Mouse (Mus musculus): ENCODE measurements around the gene Add3.

The Add3 gene

GRCm38 (mm10) chr19:53263859-53264733, 123.9 kb downstream of the Add3 start:
- Histone ChIP-seq H3K9me3 (ENCODE audit: low read length) (no peaks in the 10 kb centered on the region), H3K4me1 (replicated peaks; ENCODE audit: low read depth, low read length) (peaks cover 59% of the 10 kb centered on the region), H3K27me3 (ENCODE audit: insufficient read depth, low read length) (peaks cover 30% of the 10 kb centered on the region), H3K36me3 (ENCODE audit: insufficient read depth, low read length) (no peaks in the 10 kb centered on the region), H3K4me3 (replicated peaks; ENCODE audit: low read length) (peak overlapping the region; percentile 37)
- TF ChIP-seq POU5F1 (IDR thresholded peaks at IDR 0.05; ENCODE audit: borderline replicate concordance, low read length) (no peak), NANOG (IDR thresholded peaks at IDR 0.05; ENCODE audit: borderline replicate concordance, low read length) (no peak), CTCF (conservative IDR thresholded peaks at IDR 0.05; ENCODE audit: low read length) (no peak)

GRCm38 (mm10) chr19:53264821-53265727, 124.8 kb downstream of the Add3 start:
- TF ChIP-seq CTCF (conservative IDR thresholded peaks at IDR 0.05; ENCODE audit: low read length) (0 out of 2 replicates have a peak, but pooled peaks have one; percentile 6), NANOG (IDR thresholded peaks at IDR 0.05; ENCODE audit: borderline replicate concordance, low read length) (no peak)
- H3K4me3 ChIP-seq (replicated peaks; ENCODE audit: low read length): no peak overlapping the region
- H3K4me1 ChIP-seq (replicated peaks; ENCODE audit: low read depth, low read length): peaks cover 51% of the 10 kb centered on the region
- H3K36me3 ChIP-seq (ENCODE audit: insufficient read depth, low read length): no peaks in the 10 kb centered on the region
- peaks cover 30% of the 10 kb centered on the region for H3K27me3 ChIP-seq (ENCODE audit: insufficient read depth, low read length)
- H3K9me3 ChIP-seq (ENCODE audit: low read length): no peaks in the 10 kb centered on the region

GRCm38 (mm10) chr19:53267305-53267704, 127.1 kb downstream of the Add3 start:
- Histone ChIP-seq H3K4me3 (replicated peaks; ENCODE audit: low read length) (no peak overlapping the region), H3K27me3 (ENCODE audit: insufficient read depth, low read length) (peaks cover 28% of the 10 kb centered on the region), H3K9me3 (ENCODE audit: low read length) (no peaks in the 10 kb centered on the region), H3K36me3 (ENCODE audit: insufficient read depth, low read length) (no peaks in the 10 kb centered on the region), H3K4me1 (replicated peaks; ENCODE audit: low read depth, low read length) (peaks cover 43% of the 10 kb centered on the region)
- TF ChIP-seq POU5F1 (IDR thresholded peaks at IDR 0.05; ENCODE audit: borderline replicate concordance, low read length) (no peak), CTCF (conservative IDR thresholded peaks at IDR 0.05; ENCODE audit: low read length) (no peak), NANOG (IDR thresholded peaks at IDR 0.05; ENCODE audit: borderline replicate concordance, low read length) (no peak)

GRCm38 (mm10) chr19:53273055-53273722, 132.9 kb downstream of the Add3 start:
- Histone ChIP-seq H3K4me1 (replicated peaks; ENCODE audit: low read depth, low read length) (peaks cover 44% of the 10 kb centered on the region), H3K36me3 (ENCODE audit: insufficient read depth, low read length) (no peaks in the 10 kb centered on the region), H3K4me3 (replicated peaks; ENCODE audit: low read length) (no peak overlapping the region), H3K9me3 (ENCODE audit: low read length) (no peaks in the 10 kb centered on the region), H3K27me3 (ENCODE audit: insufficient read depth, low read length) (peaks cover 13% of the 10 kb centered on the region; the same call in 1 of the 2 replicates)
- no peak for TF ChIP-seq NANOG (IDR thresholded peaks at IDR 0.05; ENCODE audit: borderline replicate concordance, low read length)
- no peak for TF ChIP-seq POU5F1 (IDR thresholded peaks at IDR 0.05; ENCODE audit: borderline replicate concordance, low read length)
- TF ChIP-seq CTCF (conservative IDR thresholded peaks at IDR 0.05; ENCODE audit: low read length): no peak

DNA sequence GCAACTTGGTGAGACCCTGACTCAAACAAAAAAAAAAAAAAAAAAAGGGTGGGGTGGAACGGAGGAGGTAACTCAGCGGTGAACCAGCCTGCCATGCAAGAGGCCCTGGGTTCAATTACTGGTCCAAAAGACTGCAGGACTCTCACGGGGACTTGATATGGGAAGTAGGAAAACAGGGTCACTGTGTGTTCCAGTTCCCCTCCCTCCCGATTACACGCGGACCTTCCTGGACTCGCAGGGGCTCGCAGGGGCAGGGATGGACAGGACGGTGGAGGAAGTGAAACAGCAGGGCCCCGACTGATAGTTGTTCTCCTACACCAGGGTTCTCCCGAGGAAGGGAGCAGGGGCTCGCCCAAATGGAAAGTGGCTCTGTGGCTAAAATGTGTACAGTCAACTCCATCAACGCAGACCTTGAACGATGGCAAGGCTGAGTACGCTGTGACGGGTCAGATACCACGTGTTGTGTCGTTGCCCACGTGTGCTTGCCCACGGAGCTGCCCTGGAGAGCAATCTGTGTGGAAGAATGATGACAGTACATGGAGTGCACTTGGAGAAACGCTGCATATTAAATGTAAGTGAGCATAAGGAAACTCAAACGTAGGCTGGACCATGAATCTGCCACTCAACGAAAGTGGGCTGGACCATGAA, 133.7 kb downstream of the Add3 start:
- no peaks in the 10 kb centered on the region for H3K36me3 ChIP-seq (ENCODE audit: insufficient read depth, low read length)
- no peak overlapping the region for H3K4me3 ChIP-seq (replicated peaks; ENCODE audit: low read length)
- no peaks in the 10 kb centered on the region for H3K9me3 ChIP-seq (ENCODE audit: low read length)
- H3K27me3 ChIP-seq (ENCODE audit: insufficient read depth, low read length): peaks cover 13% of the 10 kb centered on the region; the same call in 1 of the 2 replicates
- TF ChIP-seq NANOG (IDR thresholded peaks at IDR 0.05; ENCODE audit: borderline replicate concordance, low read length): no peak
- no peak for TF ChIP-seq POU5F1 (IDR thresholded peaks at IDR 0.05; ENCODE audit: borderline replicate concordance, low read length)
- no peak for TF ChIP-seq CTCF (conservative IDR thresholded peaks at IDR 0.05; ENCODE audit: low read length)
- peaks cover 51% of the 10 kb centered on the region for H3K4me1 ChIP-seq (replicated peaks; ENCODE audit: low read depth, low read length)

GRCm38 (mm10) chr19:53275204-53275603, 135.0 kb downstream of the Add3 start:
- H3K36me3 ChIP-seq (ENCODE audit: insufficient read depth, low read length): no peaks in the 10 kb centered on the region
- TF ChIP-seq CTCF (conservative IDR thresholded peaks at IDR 0.05; ENCODE audit: low read length): no peak
- TF ChIP-seq POU5F1 (IDR thresholded peaks at IDR 0.05; ENCODE audit: borderline replicate concordance, low read length): no peak
- TF ChIP-seq NANOG (IDR thresholded peaks at IDR 0.05; ENCODE audit: borderline replicate concordance, low read length): no peak
- H3K9me3 ChIP-seq (ENCODE audit: low read length): no peaks in the 10 kb centered on the region
- H3K4me1 ChIP-seq (replicated peaks; ENCODE audit: low read depth, low read length): peaks cover 55% of the 10 kb centered on the region
- H3K4me3 ChIP-seq (replicated peaks; ENCODE audit: low read length): no peak overlapping the region
- H3K27me3 ChIP-seq (ENCODE audit: insufficient read depth, low read length): peaks cover 17% of the 10 kb centered on the region

DNA sequence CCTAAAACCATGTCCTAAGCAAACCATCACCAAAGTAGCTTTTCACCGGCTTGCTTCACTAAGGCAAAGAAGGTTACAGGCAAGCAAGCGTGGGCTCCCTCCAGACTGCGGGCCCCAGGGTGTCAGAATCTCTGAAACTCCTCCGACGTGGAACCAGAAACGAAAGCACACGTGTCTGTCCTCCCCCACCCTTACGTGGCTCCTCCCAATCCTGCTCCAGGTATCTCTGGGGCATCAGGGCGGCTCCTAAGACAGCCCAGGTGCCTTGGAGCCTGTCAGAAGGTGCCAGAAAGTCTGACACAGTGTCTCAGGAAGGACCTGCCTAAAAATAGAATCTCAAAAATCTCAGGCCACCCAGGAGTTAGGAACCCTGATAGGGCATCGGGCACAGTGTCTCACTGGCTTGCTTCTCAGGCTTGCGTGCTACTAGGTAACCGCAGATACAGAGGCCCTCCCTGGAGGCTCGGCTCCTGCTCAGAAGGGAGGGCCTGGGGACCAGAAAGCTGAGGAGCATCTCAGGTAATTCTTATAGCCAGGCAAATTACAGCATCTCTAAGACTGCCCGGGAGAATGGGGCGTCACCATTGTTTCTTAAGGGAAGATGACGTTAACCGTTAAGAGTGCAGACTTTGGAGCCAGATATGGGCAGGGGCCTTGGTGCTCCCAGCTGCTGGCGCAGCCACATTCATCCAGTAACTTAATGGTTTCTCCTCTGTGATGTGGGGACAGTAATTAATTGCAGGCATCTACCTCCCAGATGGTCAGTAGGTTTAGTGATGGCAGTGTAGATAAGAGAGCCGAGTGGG, 136.9 kb downstream of the Add3 start:
- no peaks in the 10 kb centered on the region for H3K9me3 ChIP-seq (ENCODE audit: low read length)
- no peak overlapping the region; the same call in 1 of the 2 replicates for H3K4me3 ChIP-seq (replicated peaks; ENCODE audit: low read length)
- peaks cover 17% of the 10 kb centered on the region for H3K27me3 ChIP-seq (ENCODE audit: insufficient read depth, low read length)
- TF ChIP-seq NANOG (IDR thresholded peaks at IDR 0.05; ENCODE audit: borderline replicate concordance, low read length) (no peak), POU5F1 (IDR thresholded peaks at IDR 0.05; ENCODE audit: borderline replicate concordance, low read length) (no peak), CTCF (conservative IDR thresholded peaks at IDR 0.05; ENCODE audit: low read length) (no peak)
- H3K36me3 ChIP-seq (ENCODE audit: insufficient read depth, low read length): no peaks in the 10 kb centered on the region
- peaks cover 48% of the 10 kb centered on the region for H3K4me1 ChIP-seq (replicated peaks; ENCODE audit: low read depth, low read length)

Measured in E14TG2a.4 (cell line).